Mouse (Mus musculus) heart, embryonic 16.5 days (tissue): ENCODE results near the gene Rmi1. TPM values are rescaled to one million over a fixed set of nuclear protein-coding genes. Genes with fewer than 3 reads are reported as not detected.
"Not testable (repeated sequence)": the region's sequence is repeated elsewhere in the genome, so short reads cannot be mapped to it uniquely, and the experiment has no call there.

Experiments used
- ATAC-seq: fragments of 200-750 bp; cut with Nextera tagmentation; replicated peaks from 2 replicates; pipeline ENCODE4 v1.8.0; 2017; ENCODE audit warnings: moderate number of reproducible peaks; ENCODE audit not compliant: insufficient read depth, low FRiP score; ENCODE audit errors: extremely low read depth
- H3K27ac ChIP-seq: fragments of 300-500 bp; sonication (generic); 2 replicates; pipeline ENCODE4 v1.5.1; 2014; ENCODE audit warnings: mild to moderate bottlenecking, low read length, control low read depth, moderate library complexity
- H3K27me3 ChIP-seq: fragments of 300-500 bp; sonication (generic); 2 replicates; pipeline ENCODE4 v1.6.1; 2014; ENCODE audit warnings: low read length, mixed read lengths; ENCODE audit not compliant: control insufficient read depth, insufficient read depth
- H3K36me3 ChIP-seq: fragments of 300-500 bp; sonication (generic); 2 replicates; pipeline ENCODE4 v1.6.1; 2014; ENCODE audit not compliant: control insufficient read depth, insufficient read depth
- H3K4me1 ChIP-seq: fragments of 300-500 bp; sonication (generic); 2 replicates; pipeline ENCODE4 v1.6.1; 2014; ENCODE audit warnings: low read length, mixed read lengths; ENCODE audit not compliant: control insufficient read depth, insufficient read depth
- H3K4me2 ChIP-seq: fragments of 300-500 bp; sonication (generic); 2 replicates; pipeline ENCODE4 v1.6.1; 2014; ENCODE audit warnings: low read depth, mild to moderate bottlenecking, control low read depth, low read length
- H3K4me3 ChIP-seq: fragments of 300-500 bp; sonication (generic); 2 replicates; pipeline ENCODE4 v1.5.1; 2014; ENCODE audit warnings: mild to moderate bottlenecking, control low read depth, low read length
- H3K9ac ChIP-seq: fragments of 300-500 bp; sonication (generic); 2 replicates; pipeline ENCODE4 v1.6.1; 2014; ENCODE audit warnings: low read length, control low read depth
- H3K9me3 ChIP-seq: fragments of 300-500 bp; sonication (generic); replicated peaks from 2 replicates; pipeline ENCODE4 v1.6.1; 2016; ENCODE audit warnings: low read length; ENCODE audit not compliant: control insufficient read depth
- WGBS: fragments of 180-500 bp; shearing (Covaris S2); extraction: QIAGEN DNeasy Blood & Tissue Kit; methylation state at CpG from one replicate; pipeline ENCODE4 v1.1.7; 2014; 5-methylcytosine and 5-hydroxymethylcytosine counted together
- polyA plus RNA-seq: library from polyadenylated mRNA; unstranded; fragments of >200 nt; fragmentation: Nextera tagmentation; extraction: Ambion mirVana; gene quantifications from 2 replicates; pipeline ENCODE4 v1.2.1, GENCODE M21; 2015

The Rmi1 gene
- polyA plus RNA-seq, 1 experiment from 2014 or later, result 21.9 TPM

DNA sequence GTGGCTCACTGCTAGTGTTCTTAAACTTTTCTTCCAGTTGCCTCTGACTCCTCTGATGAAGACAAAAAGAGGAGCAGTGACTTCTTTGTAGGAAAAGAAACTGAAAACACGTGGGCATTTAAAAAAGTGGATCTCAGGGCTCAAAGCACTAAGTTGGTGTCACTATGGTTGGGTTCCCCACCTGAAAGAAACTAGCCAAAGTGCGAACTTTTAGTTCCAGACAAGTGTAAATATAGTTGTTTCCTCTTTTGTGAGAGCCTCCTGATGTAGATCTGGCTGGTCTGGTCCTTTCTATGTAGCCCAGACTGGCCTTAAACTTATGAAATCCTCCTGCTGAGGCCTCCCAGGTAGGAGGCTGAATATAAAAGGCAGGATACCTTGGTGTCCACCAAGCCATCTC lies 44.5 kb downstream of the Rmi1 start:
- 77% methylated on average over 2 of the region's 2 CpGs for WGBS
- no peak for ATAC-seq
- Histone ChIP-seq H3K9me3 (no peaks in the 10 kb centered on the region), H3K4me2 (no peak overlapping the region), H3K27me3 (peaks cover 3% of the 10 kb centered on the region; the same call in 1 of the 2 replicates), H3K9ac (no peak overlapping the region), H3K27ac (no peak overlapping the region), H3K36me3 (no peaks in the 10 kb centered on the region), H3K4me3 (no peak overlapping the region), H3K4me1 (no peaks in the 10 kb centered on the region)

DNA sequence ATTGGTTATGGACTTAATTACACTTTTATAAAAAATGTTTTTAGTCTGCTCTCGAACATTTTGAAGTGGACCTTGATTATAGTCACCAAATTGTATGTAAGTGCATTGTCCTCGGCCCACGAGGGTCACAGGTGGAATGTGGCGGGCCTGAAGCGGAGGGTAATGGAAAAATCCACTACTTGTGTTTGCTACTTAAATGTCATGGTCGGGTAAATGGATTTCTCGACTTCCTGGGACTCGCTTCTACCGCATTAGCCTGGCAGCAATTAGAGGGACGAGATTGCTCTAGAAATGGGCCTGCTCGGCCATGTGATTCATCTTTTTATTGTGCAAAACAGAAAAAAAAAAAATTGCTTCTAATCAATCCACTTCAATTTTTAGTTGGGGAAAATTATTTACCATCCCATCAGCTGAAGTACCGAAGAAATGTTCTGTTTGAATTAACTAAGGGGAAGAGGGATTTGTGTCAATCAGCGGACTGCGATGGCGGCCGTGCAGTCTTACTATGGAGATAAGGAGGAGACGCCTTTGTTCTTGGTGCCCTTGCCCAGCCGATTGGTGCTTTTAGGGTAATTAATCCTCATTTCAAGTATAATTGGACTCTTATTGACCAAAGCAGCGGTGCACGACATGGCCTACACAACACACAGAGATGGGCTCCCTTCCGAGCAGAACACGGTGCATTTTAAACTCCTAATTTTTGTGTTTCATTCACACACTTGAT lies 48.6 kb downstream of the Rmi1 start:
- Histone ChIP-seq H3K36me3 (no peaks in the 10 kb centered on the region), H3K27me3 (peaks cover 10% of the 10 kb centered on the region), H3K4me3 (no peak overlapping the region), H3K4me2 (no peak overlapping the region), H3K9me3 (no peaks in the 10 kb centered on the region), H3K27ac (no peak overlapping the region), H3K4me1 (peaks cover 3% of the 10 kb centered on the region; the same call in 1 of the 2 replicates), H3K9ac (no peak overlapping the region)
- ATAC-seq, result no peak
- WGBS, result 83% methylated on average over 22 of the region's 22 CpGs

DNA sequence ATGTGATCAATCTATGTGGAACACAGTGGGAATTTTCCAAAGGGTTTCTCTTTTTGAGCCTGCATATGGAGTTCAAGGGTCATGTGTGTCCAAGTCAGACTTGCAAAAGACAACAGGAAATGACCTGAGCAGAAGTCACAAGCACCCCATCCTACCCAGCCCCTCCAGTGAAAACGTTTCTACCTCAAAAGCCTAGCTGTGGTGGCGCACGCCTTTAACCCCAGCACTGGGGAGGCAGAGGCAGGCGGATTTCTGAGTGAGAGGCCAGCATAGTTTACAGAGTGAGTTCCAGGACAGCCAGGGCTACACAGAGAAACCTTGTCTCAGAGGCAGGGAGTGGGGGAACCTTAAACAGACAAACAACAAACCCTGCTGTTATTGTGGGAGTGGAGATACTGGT lies 50.2 kb downstream of the Rmi1 start:
- Histone ChIP-seq H3K4me2 (peak overlapping the region; percentile 63), H3K27ac (no peak overlapping the region), H3K4me3 (no peak overlapping the region), H3K9me3 (0 out of 2 replicates have a peak, but pooled peaks cover 2% of the 10 kb centered on the region), H3K4me1 (peaks cover 3% of the 10 kb centered on the region; the same call in 1 of the 2 replicates), H3K27me3 (peaks cover 7% of the 10 kb centered on the region), H3K9ac (no peak overlapping the region), H3K36me3 (no peaks in the 10 kb centered on the region)
- no peak for ATAC-seq
- 69% methylated on average over 4 of the region's 4 CpGs for WGBS

DNA sequence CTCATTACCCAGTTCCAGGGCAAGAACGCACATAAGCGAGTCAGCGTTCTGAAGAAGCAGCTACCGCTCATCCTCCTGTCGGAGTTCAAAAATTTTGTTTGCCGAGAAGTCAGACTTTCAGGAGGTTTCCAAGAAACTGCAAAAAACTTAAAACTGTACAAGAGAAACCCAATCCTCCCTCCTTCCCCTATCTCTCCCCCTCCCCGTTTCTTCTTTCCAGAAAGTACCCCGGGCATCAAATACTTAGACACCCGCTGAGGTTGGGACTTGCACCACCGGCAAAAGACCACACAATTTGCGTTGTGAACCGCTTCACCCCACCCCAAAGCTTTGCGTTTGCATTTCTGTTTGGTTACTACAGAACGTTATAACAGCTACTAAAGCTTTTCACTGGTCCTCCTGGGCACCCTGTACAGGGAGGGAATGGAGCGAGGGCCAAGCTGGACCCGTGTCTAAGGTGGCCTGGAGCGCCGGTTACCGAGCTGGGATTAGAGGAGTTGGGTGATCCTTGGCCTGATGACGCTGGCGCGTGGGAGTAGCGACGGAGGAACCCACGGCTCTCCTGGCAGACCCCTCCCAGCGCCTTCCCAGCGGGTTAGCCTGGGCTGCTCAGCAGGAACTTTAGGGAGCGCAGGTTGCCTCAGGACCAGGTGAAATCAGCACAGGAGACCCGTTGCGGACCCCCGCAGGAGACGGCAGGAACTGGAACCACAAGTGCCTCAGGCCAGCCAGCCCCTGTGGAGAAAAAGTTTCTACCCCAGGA lies 50.8 kb downstream of the Rmi1 start:
- Histone ChIP-seq H3K36me3 (no peaks in the 10 kb centered on the region), H3K4me1 (peaks cover 3% of the 10 kb centered on the region; the same call in 1 of the 2 replicates), H3K4me2 (peak overlapping the region; percentile 63), H3K9me3 (0 out of 2 replicates have a peak, but pooled peaks cover 2% of the 10 kb centered on the region), H3K27me3 (peaks cover 7% of the 10 kb centered on the region), H3K4me3 (peak overlapping the region; percentile 51), H3K27ac (no peak overlapping the region), H3K9ac (peak overlapping the region; percentile 62)
- WGBS, result 12% methylated on average over 32 of the region's 32 CpGs
- ATAC-seq, result peak; percentile 41; the same call in 1 of the 2 replicates

DNA sequence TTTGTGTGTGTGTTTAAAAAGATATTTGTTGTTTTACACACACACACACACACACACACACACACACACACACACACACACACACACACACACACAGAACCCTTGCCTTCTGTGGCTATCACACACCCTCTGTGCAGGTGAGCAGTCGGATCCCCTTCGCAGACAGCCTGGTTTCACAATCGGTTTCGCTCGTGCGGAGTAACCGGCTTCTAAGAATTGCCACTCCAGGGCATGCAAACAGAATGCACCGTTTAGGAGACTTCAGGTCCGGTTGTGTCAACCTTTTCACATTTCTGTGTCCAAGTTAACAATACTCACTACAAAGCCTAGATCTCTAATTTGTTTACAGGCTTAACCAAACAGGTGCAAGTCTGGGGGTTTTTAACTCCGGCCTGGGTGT lies 51.5 kb downstream of the Rmi1 start:
- Histone ChIP-seq H3K9me3 (0 out of 2 replicates have a peak, but pooled peaks cover 2% of the 10 kb centered on the region), H3K9ac (no peak overlapping the region), H3K4me3 (peak overlapping the region; percentile 51), H3K4me1 (peaks cover 3% of the 10 kb centered on the region; the same call in 1 of the 2 replicates), H3K27ac (no peak overlapping the region), H3K36me3 (no peaks in the 10 kb centered on the region), H3K27me3 (peaks cover 7% of the 10 kb centered on the region), H3K4me2 (peak overlapping the region; percentile 63)
- 31% methylated on average over 10 of the region's 10 CpGs for WGBS
- ATAC-seq, result no peak

DNA sequence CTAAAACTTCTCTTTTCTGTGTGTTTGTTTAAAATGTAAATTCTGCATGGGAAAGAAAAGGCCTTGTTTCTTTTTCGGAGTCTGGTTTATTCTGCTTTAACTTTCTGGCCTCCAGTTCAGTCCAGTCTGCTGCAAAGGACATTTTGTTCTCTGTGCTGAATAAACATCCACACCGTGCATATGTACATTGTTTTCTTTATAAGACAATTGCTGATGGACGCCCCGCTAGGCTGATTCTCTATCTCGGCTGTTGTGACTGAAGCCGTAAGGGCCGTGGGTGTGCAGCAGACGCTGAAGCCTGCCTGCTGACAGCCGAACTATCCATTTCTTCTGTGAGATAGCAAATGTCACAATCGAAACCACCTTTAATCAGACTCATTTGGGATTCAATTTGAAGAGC lies 54.5 kb downstream of the Rmi1 start:
- Histone ChIP-seq H3K4me3 (no peak overlapping the region), H3K27ac (no peak overlapping the region), H3K4me1 (peaks cover 3% of the 10 kb centered on the region; the same call in 1 of the 2 replicates), H3K36me3 (no peaks in the 10 kb centered on the region), H3K27me3 (peaks cover 7% of the 10 kb centered on the region), H3K4me2 (no peak overlapping the region), H3K9me3 (peaks cover 2% of the 10 kb centered on the region; the same call in 1 of the 2 replicates), H3K9ac (no peak overlapping the region)
- WGBS, result 55% methylated on average over 10 of the region's 10 CpGs
- no peak for ATAC-seq

DNA sequence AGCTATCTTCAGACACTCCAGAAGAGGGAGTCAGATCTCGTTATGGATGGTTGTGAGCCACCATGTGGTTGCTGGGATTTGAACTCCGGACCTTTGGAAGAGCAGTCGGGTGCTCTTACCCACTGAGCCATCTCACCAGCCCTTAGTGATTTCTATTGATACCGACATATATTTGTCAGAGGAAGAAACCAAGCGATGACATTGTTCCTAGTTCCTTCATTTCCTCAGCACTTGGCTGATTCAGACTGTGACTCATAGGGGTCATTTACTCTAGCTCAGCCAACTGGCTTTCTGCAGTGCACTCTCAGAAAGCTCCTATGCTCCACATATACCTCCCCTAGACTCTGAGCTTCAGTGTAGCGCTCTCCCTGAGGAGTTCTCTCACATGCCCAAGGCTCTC lies 56.8 kb downstream of the Rmi1 start:
- H3K4me1 ChIP-seq, H3K4me2 ChIP-seq, H3K4me3 ChIP-seq, H3K9me3 ChIP-seq, ATAC-seq, H3K27ac ChIP-seq, H3K9ac ChIP-seq, H3K36me3 ChIP-seq, H3K27me3 ChIP-seq: not testable (repeated sequence)
- WGBS, result 84% methylated on average over 5 of the region's 6 CpGs
